Mouse (Mus musculus) limb, embryonic 14.5 days (tissue): ENCODE measurements around the gene Mmrn1. TPM values are rescaled to one million over a fixed set of nuclear protein-coding genes. Genes with fewer than 3 reads are reported as not detected.

Experiments used
- ATAC-seq: fragments of 200-750 bp; cut with Nextera tagmentation; 2 replicates; pipeline ENCODE4 v1.8.0; 2017; ENCODE audit warnings: low read depth, moderate number of reproducible peaks, moderate TSS enrichment; ENCODE audit not compliant: low FRiP score
- DNase-seq: peaks from one replicate; pipeline ENCODE4 v3.0.0-alpha.2; 2015; ENCODE audit warnings: low spot score
- H3K27ac ChIP-seq: fragments of 300-500 bp; sonication (generic); replicated peaks from 2 replicates; pipeline ENCODE4 v1.5.1; 2014; ENCODE audit warnings: low read depth, mild to moderate bottlenecking, low read length, moderate library complexity, mixed read lengths
- H3K27me3 ChIP-seq: fragments of 300-500 bp; sonication (generic); 2 replicates; pipeline ENCODE4 v1.6.1; 2014; ENCODE audit warnings: low read length, mixed read lengths; ENCODE audit not compliant: control insufficient read depth, insufficient read depth
- H3K36me3 ChIP-seq: fragments of 300-500 bp; sonication (generic); 2 replicates; pipeline ENCODE4 v1.6.1; 2014; ENCODE audit warnings: mild to moderate bottlenecking, low read length, moderate library complexity, mixed read lengths; ENCODE audit not compliant: control insufficient read depth, insufficient read depth
- H3K4me1 ChIP-seq: fragments of 300-500 bp; sonication (generic); 2 replicates; pipeline ENCODE4 v1.6.1; 2014; ENCODE audit warnings: antibody characterized with exemption, low read length, mixed read lengths; ENCODE audit not compliant: control insufficient read depth, insufficient read depth
- H3K4me2 ChIP-seq: fragments of 300-500 bp; sonication (generic); replicated peaks from 2 replicates; pipeline ENCODE4 v1.6.1; 2014; ENCODE audit warnings: low read depth, mild to moderate bottlenecking, low read length, moderate library complexity; ENCODE audit not compliant: severe bottlenecking
- H3K4me3 ChIP-seq: fragments of 300-500 bp; sonication (generic); replicated peaks from 2 replicates; pipeline ENCODE4 v1.5.1; 2014; ENCODE audit warnings: low read length
- H3K9ac ChIP-seq: fragments of 300-500 bp; sonication (generic); 2 replicates; pipeline ENCODE4 v1.6.1; 2014; ENCODE audit warnings: mild to moderate bottlenecking, low read depth, low read length, moderate library complexity; ENCODE audit not compliant: severe bottlenecking
- H3K9me3 ChIP-seq: fragments of 300-500 bp; sonication (generic); 2 replicates; pipeline ENCODE4 v1.6.1; 2016; ENCODE audit warnings: low read length; ENCODE audit not compliant: control insufficient read depth
- POLR2A ChIP-seq: fragments of 200-500 bp; IDR thresholded peaks from 2 replicates; pipeline ENCODE4 v1.8.0; 2012; ENCODE audit warnings: inconsistent platforms, mild to moderate bottlenecking, moderate library complexity, borderline replicate concordance; ENCODE audit not compliant: insufficient read depth, insufficient read length; ENCODE audit errors: extremely low read depth
- WGBS: fragments of 180-500 bp; shearing (Covaris S2); extraction: QIAGEN DNeasy Blood & Tissue Kit; methylation state at CpG from one replicate; pipeline ENCODE4 v1.1.7; 2014; 5-methylcytosine and 5-hydroxymethylcytosine counted together
- polyA plus RNA-seq, 2 experiments: library from polyadenylated mRNA; depleted of rRNA in 1 of 2; stranded (reverse) in 1 of 2; unstranded in 1 of 2; fragments of >200 nt; fragmentation: Nextera tagmentation in 1 of 2; extraction: Ambion mirVana in 1 of 2; gene quantifications; 2 replicates each; pipeline versions ENCODE4 v1.2.1 to v1.2.3; 2012 to 2014

The Mmrn1 gene
- polyA plus RNA-seq, 2 experiments = 3.7 to 7.5 TPM

DNA sequence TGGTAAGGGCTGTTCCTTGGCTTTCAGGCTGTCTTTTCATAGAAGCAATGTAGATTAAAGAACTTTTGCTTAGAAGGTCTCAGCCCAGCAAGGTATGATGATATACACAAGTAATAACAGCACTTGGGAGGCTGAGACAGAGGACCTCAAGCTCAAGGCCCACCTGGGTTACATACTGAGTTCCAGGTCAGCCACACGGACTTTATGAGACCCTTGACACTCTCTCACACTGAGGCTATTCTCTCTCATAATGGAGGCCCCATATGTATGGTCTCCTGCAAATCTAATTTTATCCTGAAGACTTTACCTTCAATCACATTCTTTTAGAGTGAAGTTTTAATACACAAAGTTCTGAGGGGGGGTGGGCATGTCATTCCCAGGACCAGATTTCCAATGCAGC is 71.6 kb downstream of the Mmrn1 start:
- H3K9me3 ChIP-seq = peaks cover 1% of the 10 kb centered on the region
- H3K9ac ChIP-seq = no peak overlapping the region
- no peak for TF ChIP-seq POLR2A
- H3K36me3 ChIP-seq = no peaks in the 10 kb centered on the region
- no peak overlapping the region; the same call in 1 of the 2 replicates for H3K27ac ChIP-seq
- H3K4me3 ChIP-seq = no peak overlapping the region
- DNase-seq = no peak
- 9% methylated on average over 1 of the region's 1 CpGs for WGBS
- 0 out of 2 replicates have a peak, but pooled peaks have one; percentile 32 for ATAC-seq
- H3K27me3 ChIP-seq = no peaks in the 10 kb centered on the region
- H3K4me1 ChIP-seq = peaks cover 13% of the 10 kb centered on the region
- no peak overlapping the region for H3K4me2 ChIP-seq

GRCm38 (mm10) chr6:61001003-61001790 is 76.4 kb downstream of the Mmrn1 start:
- no peak for ATAC-seq
- Histone ChIP-seq H3K4me2 (no peak overlapping the region), H3K9me3 (peaks cover 9% of the 10 kb centered on the region), H3K27ac (no peak overlapping the region), H3K9ac (no peak overlapping the region), H3K27me3 (no peaks in the 10 kb centered on the region), H3K36me3 (no peaks in the 10 kb centered on the region), H3K4me1 (peaks cover 6% of the 10 kb centered on the region), H3K4me3 (no peak overlapping the region)
- DNase-seq = no peak
- WGBS = 87% methylated on average over 6 of the region's 6 CpGs
- no peak for TF ChIP-seq POLR2A

- WGBS = 53% methylated on average over 3 of the region's 3 CpGs
- Histone ChIP-seq H3K27me3 (no peaks in the 10 kb centered on the region), H3K27ac (no peak overlapping the region), H3K4me2 (no peak overlapping the region), H3K4me1 (no peaks in the 10 kb centered on the region), H3K9ac (no peak overlapping the region), H3K4me3 (no peak overlapping the region), H3K9me3 (peaks cover 9% of the 10 kb centered on the region), H3K36me3 (no peaks in the 10 kb centered on the region)
- no peak for TF ChIP-seq POLR2A
- DNase-seq (peak; percentile 7), ATAC-seq (peak; percentile 60; the same call in 1 of the 2 replicates)
These were observed 79.4 kb downstream of the Mmrn1 start for GRCm38 (mm10) chr6:61003916-61004765.

- H3K36me3 ChIP-seq = no peaks in the 10 kb centered on the region
- ATAC-seq = peak; percentile 80
- no peak for TF ChIP-seq POLR2A
- H3K27ac ChIP-seq = no peak overlapping the region
- 20% methylated on average over 5 of the region's 5 CpGs for WGBS
- no peaks in the 10 kb centered on the region for H3K4me1 ChIP-seq
- H3K4me2 ChIP-seq = no peak overlapping the region
- no peak overlapping the region for H3K9ac ChIP-seq
- peak; percentile 74 for DNase-seq
- no peaks in the 10 kb centered on the region for H3K9me3 ChIP-seq
- no peak overlapping the region for H3K4me3 ChIP-seq
- H3K27me3 ChIP-seq = no peaks in the 10 kb centered on the region
These were observed 89.0 kb downstream of the Mmrn1 start for GRCm38 (mm10) chr6:61013780-61014179.

DNA sequence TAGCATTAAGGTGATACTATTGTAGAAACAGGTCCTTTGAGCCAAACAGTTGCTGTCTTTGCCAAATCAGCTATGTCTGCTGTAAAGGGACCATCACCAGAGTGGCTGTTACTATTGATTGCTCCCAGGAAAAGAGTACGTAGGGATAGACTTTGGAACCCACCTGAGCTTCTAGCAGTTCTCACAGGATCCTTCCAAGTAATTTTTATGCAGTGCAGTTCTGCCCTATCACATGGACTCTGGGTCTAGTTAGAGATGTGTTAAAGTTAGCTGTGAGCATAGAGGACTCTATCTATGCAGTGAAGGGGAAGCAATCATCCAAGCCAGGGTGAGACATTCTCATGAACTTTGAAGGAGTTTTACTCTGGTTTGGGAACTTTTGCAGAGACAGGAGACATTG is 94.9 kb downstream of the Mmrn1 start:
- Histone ChIP-seq H3K27ac (no peak overlapping the region), H3K36me3 (no peaks in the 10 kb centered on the region), H3K27me3 (no peaks in the 10 kb centered on the region), H3K4me1 (no peaks in the 10 kb centered on the region), H3K4me2 (no peak overlapping the region), H3K4me3 (no peak overlapping the region), H3K9ac (no peak overlapping the region), H3K9me3 (no peaks in the 10 kb centered on the region)
- ATAC-seq = no peak
- 75% methylated on average over 1 of the region's 1 CpGs for WGBS
- no peak for DNase-seq
- TF ChIP-seq POLR2A = no peak
